Mouse (Mus musculus) urinary bladder, postnatal 36 days (tissue): ENCODE measurements around the gene Rgs3.

Source experiments
- DNase-seq, 2 experiments: peaks; one replicate each; pipeline ENCODE4 v3.0.0; 2022; ENCODE audit warnings: low spot score in 2 of 2, mixed read lengths in 1 of 2

The Rgs3 gene

GRCm38 (mm10) chr4:62688142-62688541, 128.5 kb downstream of the Rgs3 start:
- no peak for DNase-seq

GRCm38 (mm10) chr4:62690997-62691396, 131.3 kb downstream of the Rgs3 start:
- no peak for DNase-seq

GRCm38 (mm10) chr4:62691625-62692024, 132.0 kb downstream of the Rgs3 start:
- DNase-seq: no peak

- no peak for DNase-seq
These were observed 134.2 kb downstream of the Rgs3 start for GRCm38 (mm10) chr4:62693839-62694238.

GRCm38 (mm10) chr4:62694703-62695439, 135.2 kb downstream of the Rgs3 start:
- no peak for DNase-seq

- no peak for DNase-seq
These were observed 135.9 kb downstream of the Rgs3 start for GRCm38 (mm10) chr4:62695523-62695922.

- DNase-seq: no peak
These were observed 136.3 kb downstream of the Rgs3 start for GRCm38 (mm10) chr4:62695946-62696345.

- peak in 1 of 2 experiments; percentile 56 for DNase-seq
These were observed 137.2 kb downstream of the Rgs3 start for GRCm38 (mm10) chr4:62696699-62697404.

- peak; percentile 76 to 90 for DNase-seq
These were observed 137.8 kb downstream of the Rgs3 start for GRCm38 (mm10) chr4:62697469-62697868.

- DNase-seq: no peak
These were observed 138.9 kb downstream of the Rgs3 start for GRCm38 (mm10) chr4:62698521-62698920.

- peak; percentile 73 to 93 for DNase-seq
These were observed 139.7 kb downstream of the Rgs3 start for GRCm38 (mm10) chr4:62699191-62699812.

GRCm38 (mm10) chr4:62700426-62700825, 140.8 kb downstream of the Rgs3 start:
- no peak for DNase-seq

GRCm38 (mm10) chr4:62703151-62703550, 143.5 kb downstream of the Rgs3 start:
- DNase-seq: no peak

- DNase-seq: no peak
These were observed 144.6 kb downstream of the Rgs3 start for GRCm38 (mm10) chr4:62704204-62704603.

GRCm38 (mm10) chr4:62705013-62705412, 145.4 kb downstream of the Rgs3 start:
- DNase-seq: no peak

- no peak for DNase-seq
These were observed 146.1 kb downstream of the Rgs3 start for GRCm38 (mm10) chr4:62705749-62706148.

GRCm38 (mm10) chr4:62708084-62708483, 148.4 kb downstream of the Rgs3 start:
- DNase-seq: no peak

GRCm38 (mm10) chr4:62708994-62709393, 149.3 kb downstream of the Rgs3 start:
- no peak for DNase-seq

- no peak for DNase-seq
These were observed 149.8 kb downstream of the Rgs3 start for GRCm38 (mm10) chr4:62709448-62709847.

- no peak for DNase-seq
These were observed 151.5 kb downstream of the Rgs3 start for GRCm38 (mm10) chr4:62711159-62711558.

- DNase-seq: no peak
These were observed 151.9 kb downstream of the Rgs3 start for GRCm38 (mm10) chr4:62711582-62711981.

- no peak for DNase-seq
These were observed 161.2 kb downstream of the Rgs3 start for GRCm38 (mm10) chr4:62720861-62721260.

GRCm38 (mm10) chr4:62722021-62722426, 162.4 kb downstream of the Rgs3 start:
- DNase-seq: no peak
